Mouse (Mus musculus): ENCODE measurements around the gene Shank1.
A peak's percentile ranks its signal among the peaks of the same experiment; 100 is the strongest.

The Shank1 gene

GRCm38 (mm10) chr7:44341119-44341518 lies 31.1 kb downstream of the Shank1 start:
- DNase-seq (ENCODE audit: low spot score in 2 of 2) = no peak

DNA sequence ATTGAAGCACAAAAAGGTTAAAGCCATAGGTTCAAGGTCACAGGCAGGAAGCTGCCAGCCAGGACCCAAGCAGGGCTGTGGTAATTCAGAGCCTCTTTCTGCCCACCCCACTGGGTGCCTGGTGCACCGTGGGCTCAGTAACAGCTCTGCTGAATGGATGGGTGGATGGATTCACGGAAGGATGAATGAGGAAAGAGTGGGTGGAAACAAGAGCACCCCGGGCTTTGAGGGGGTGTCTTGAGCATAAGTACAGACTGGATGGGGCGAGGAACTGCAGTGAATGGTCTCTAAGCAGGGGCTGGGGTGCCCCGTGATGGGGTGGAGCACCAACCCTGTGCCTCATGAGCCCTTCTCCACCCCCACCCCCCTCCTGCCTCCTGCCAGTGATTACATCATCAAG lies 31.7 kb downstream of the Shank1 start:
- DNase-seq (ENCODE audit: low spot score in 2 of 2) = no peak

DNA sequence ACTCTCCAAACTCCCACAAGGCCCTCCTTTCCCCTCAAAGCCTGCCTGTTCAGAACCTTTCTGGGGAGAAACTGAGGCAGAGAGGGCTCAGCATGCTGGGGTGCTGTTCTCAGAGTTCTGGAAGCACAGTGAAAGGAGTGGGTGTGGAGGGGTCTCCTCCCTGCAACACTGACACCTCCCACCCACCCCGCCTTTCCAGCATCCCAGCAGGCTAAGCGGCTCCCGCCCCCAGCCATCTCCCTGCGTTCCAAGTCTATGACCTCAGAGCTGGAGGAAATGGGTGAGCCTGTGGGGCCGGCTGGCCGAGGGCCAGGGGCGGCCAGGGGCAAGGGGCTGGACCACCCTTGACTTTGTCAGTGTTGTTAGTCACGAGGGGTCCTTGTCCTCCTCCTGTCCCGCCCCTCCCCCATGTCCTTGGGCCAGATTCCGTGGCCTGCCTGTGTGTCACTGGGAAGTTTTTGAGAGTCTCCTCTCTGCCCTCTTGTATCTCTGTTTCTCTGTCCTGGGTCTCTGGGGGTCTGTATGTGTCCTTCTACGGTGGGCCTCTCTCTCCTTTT lies 33.5 kb downstream of the Shank1 start:
- DNase-seq (ENCODE audit: low spot score in 2 of 2) = no peak

DNA sequence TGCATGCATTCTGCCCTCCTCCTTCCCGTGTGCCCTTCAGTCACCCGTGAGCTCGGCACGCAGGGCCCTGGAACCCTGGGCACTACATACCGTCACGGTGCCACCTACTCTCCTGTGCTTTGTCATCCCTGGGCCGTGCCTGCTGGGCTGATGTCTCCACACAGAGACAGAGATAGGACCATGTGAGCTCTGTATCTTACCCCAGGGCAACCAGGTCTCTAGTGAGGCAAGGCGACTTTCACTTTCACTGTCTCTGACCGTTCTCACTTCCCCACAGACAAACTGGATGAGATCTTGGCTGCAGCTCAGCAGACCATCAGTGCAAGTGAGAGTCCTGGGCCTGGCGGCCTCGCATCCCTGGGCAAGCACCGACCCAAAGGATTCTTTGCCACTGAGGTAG lies 34.6 kb downstream of the Shank1 start:
- no peak for DNase-seq (ENCODE audit: low spot score in 2 of 2)

- DNase-seq (ENCODE audit: low spot score in 2 of 2) = no peak
Measured at GRCm38 (mm10) chr7:44349043-44349442, 39.0 kb downstream of the Shank1 start.

- DNase-seq (ENCODE audit: low spot score in 2 of 2) = peak; percentile 18 to 73
Measured at GRCm38 (mm10) chr7:44350957-44351711, 41.1 kb downstream of the Shank1 start.

DNA sequence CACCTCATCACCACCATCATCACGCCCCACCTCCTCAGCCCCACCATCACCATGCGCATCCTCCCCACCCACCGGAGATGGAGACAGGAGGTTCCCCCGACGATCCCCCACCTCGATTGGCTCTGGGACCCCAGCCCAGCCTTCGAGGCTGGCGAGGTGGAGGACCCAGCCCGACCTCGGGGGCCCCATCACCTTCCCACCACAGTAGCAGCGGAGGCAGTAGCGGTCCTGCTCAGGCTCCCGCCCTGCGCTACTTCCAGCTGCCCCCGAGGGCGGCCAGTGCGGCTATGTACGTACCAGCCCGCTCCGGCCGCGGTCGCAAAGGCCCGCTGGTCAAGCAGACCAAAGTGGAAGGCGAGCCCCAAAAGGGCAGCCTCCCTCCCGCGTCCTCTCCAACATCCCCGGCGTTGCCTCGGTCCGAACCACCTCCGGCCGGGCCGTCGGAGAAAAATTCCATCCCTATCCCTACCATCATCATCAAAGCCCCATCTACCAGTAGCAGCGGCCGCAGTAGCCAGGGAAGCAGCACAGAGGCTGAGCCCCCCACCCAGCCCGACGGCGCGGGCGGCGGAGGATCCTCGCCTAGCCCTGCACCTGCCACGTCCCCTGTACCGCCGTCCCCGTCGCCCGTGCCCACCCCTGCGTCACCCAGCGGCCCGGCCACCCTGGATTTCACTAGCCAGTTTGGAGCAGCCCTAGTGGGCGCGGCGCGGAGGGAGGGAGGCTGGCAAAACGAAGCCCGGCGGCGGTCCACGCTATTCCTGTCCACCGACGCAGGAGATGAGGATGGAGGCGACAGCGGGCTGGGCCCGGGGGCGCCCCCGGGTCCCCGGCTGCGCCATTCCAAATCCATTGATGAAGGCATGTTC lies 42.1 kb downstream of the Shank1 start:
- DNase-seq (ENCODE audit: low spot score in 2 of 2) = no peak

DNA sequence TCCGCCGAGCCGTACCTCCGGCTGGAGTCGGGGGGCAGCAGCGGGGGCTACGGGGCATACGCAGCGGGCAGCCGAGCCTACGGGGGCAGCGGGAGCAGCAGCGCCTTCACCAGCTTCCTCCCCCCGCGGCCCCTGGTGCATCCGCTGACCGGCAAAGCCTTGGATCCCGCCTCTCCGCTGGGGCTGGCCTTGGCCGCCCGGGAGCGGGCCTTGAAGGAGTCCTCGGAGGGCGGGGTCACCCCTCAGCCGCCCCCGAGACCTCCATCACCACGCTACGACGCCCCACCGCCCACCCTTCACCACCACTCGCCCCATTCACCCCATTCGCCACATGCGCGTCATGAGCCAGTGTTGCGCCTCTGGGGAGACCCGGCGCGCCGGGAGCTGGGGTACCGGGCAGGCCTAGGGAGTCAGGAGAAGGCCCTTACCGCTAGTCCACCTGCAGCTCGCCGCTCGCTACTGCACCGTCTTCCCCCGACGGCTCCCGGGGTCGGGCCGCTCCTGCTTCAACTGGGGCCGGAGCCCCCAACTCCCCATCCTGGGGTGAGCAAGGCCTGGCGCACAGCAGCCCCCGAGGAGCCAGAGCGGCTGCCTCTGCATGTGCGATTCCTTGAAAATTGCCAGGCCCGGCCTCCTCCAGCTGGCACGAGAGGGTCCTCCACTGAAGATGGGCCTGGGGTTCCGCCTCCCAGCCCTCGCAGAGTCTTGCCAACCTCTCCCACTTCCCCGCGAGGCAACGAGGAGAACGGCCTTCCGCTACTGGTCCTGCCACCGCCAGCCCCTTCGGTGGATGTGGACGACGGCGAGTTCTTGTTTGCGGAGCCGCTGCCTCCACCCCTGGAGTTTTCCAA lies 42.9 kb downstream of the Shank1 start:
- no peak for DNase-seq (ENCODE audit: low spot score in 2 of 2)

- no peak for DNase-seq (ENCODE audit: low spot score in 2 of 2)
Measured at GRCm38 (mm10) chr7:44353601-44354340, 43.7 kb downstream of the Shank1 start.

GRCm38 (mm10) chr7:44355411-44355810 lies 45.4 kb downstream of the Shank1 start:
- no peak for DNase-seq (ENCODE audit: low spot score in 2 of 2)

GRCm38 (mm10) chr7:44356590-44357481 lies 46.8 kb downstream of the Shank1 start:
- no peak for DNase-seq (ENCODE audit: low spot score in 2 of 2)

GRCm38 (mm10) chr7:44357531-44357930 lies 47.5 kb downstream of the Shank1 start:
- no peak for DNase-seq (ENCODE audit: low spot score in 2 of 2)

DNA sequence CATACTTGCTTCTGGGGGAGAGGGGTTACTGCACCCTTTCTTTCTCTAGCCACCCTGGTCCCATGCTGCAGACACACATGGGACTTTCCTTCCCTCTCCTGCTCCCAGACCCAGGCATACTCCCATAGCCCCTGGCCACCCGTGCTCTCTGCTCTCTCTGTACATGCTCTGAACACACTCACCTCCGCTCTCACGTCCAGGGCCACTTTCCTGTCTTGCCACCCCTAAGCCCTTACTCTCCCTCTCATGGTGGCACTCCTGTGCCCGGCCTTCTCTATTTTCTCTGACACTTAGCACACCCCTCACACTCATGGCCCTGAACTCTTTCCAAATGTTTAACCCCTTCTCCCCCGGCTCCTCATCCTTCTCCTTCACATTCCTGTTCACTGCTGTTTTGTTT lies 48.0 kb downstream of the Shank1 start:
- no peak for DNase-seq (ENCODE audit: low spot score in 2 of 2)

DNA sequence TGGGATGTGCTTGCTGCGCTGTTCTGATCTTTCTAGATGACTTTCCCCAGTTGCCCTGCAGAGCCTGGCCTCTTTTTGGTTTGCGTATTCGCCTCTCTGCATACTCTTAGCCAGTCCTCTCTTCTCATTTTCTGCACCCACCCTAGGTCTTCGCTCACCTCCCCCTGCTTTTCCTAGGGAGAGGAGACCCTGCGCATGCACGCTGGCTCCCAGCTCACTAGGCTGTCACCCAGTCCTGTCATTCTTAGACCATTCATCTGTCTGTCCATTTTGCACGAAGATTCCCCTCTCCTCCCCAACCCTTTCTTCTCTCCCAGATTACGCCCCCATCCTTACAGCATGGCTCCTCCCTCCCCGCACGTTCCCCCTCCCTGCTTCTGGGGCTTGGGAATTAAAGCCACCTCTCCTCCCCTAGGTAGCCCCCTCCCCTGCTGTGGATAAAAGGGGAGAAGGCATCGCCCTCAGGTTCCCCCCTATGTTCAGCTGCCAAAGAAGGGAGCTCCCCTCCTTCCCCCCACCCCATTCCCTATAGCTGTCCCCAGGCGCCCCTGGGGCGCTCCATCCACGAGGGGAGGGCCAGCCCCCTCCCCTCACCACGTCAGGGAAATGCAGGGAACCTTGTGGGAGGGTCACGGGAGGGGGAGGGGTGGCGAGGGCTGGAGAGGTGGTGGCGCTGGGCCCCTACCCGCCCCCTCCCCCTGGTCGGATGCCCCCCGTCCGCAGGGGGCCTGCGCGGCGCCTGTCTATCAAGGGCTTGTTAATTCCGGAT lies 49.0 kb downstream of the Shank1 start:
- DNase-seq (ENCODE audit: low spot score in 2 of 2) = no peak

DNA sequence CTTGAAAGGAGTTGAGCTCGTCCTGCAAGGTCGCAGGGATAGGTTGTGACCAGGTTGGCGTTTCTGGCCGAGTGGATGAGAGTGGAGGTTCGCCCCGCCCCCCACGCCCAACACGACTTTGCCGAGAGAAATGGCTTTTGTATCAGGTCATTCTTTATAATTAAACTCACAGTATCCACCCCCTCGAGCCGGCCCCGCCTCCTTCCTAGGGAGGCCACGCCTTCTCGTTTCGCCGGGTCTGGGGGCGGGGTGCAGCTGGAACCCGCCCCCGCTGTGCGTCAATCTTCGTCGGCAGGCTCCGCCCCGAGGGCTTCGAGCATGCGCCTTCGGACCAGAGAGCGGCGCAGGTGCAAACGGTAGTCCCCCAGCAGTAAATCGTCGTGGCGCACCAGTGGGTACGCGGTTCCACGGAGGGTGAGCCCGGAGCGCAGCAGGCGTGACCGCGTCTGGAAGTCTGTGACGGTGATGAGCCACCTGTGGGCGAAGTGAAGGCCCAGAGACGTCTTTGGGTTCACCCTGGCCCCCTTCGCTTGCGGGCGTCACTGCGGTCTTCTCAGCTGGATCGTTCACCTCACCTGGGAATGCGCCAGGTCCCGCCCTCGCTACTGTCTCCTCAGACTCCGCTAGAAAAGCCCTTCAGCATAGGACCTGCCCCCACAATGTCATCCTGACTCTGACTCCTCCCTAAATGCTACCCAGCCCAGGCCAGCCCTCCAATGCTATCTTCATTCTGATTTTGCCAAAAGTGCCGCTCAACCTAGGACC lies 50.0 kb downstream of the Shank1 start:
- peak; percentile 90 to 96 for DNase-seq (ENCODE audit: low spot score in 2 of 2)

GRCm38 (mm10) chr7:44360792-44361301 lies 50.8 kb downstream of the Shank1 start:
- peak in 1 of 2 experiments; percentile 24 for DNase-seq (ENCODE audit: low spot score in 2 of 2)

DNA sequence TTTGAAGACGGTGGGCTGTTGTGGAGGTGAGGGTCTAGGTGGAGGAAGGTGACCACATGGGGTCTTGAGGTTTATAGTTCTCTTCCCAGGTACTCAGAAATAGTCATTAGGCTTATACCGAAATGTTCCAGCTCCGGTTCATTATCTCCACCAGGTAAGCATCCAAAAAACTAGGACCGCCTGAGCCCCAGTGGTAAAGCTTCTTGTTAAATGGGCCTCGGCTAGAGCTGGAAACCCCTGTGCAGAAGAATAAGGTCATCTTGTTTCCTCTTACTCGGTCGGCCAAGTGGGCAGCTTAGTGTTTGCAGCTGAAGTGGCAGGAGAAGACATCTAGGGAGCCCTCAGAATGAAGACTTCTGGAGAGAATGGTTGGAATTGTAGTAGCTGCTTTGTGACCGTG lies 62.6 kb downstream of the Shank1 start:
- DNase-seq (ENCODE audit: low spot score in 2 of 2) = no peak

DNA sequence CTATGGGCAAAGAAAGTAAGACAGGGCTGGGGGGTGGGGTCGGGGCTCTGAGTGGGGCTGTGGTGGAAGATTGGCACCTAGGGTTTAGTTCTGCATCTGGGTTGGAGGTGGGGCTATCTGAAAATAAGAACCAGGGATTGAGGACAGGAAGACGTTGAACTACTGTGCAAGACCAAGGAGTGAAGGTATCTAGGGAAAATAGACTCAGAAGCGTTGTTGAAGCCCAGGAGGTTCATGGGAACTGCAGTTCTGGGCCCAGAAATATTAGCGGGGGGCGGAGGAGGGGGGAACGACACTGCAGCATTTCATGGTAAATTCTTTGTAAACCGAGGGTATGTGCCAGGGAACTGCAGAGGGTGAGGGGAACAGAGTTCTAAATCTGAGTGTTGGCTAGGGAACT lies 63.4 kb downstream of the Shank1 start:
- DNase-seq (ENCODE audit: low spot score in 2 of 2) = no peak
